Mouse (Mus musculus) liver, adult 2 months (tissue): ENCODE data around the gene Ufc1. TPM values are rescaled to one million over a fixed set of nuclear protein-coding genes. Genes with fewer than 3 reads are reported as not detected.

Experiments
- DNase-seq: peaks from one replicate; pipeline ENCODE4 v3.0.0-alpha.2; 2011; ENCODE audit warnings: low read depth, low spot score; ENCODE audit errors: extremely low read depth
- H3K27ac ChIP-seq: fragments of 200-500 bp; replicated peaks from 2 replicates; pipeline ENCODE4 v1.5.1; 2012; ENCODE audit warnings: low read depth, mild to moderate bottlenecking, control low read depth, inconsistent platforms, low read length; ENCODE audit not compliant: insufficient read depth
- H3K27me3 ChIP-seq: fragments of 200-500 bp; 2 replicates; pipeline ENCODE4 v1.6.1; 2012; ENCODE audit warnings: mild to moderate bottlenecking, moderate library complexity, low read length, inconsistent platforms; ENCODE audit not compliant: control insufficient read depth, insufficient read depth
- H3K36me3 ChIP-seq: fragments of 200-500 bp; 2 replicates; pipeline ENCODE4 v1.6.1; 2012; ENCODE audit warnings: low read length, inconsistent platforms; ENCODE audit not compliant: control insufficient read depth, insufficient read depth
- H3K4me1 ChIP-seq: fragments of 200-500 bp; 2 replicates; pipeline ENCODE4 v1.6.1; 2011; ENCODE audit warnings: low read length; ENCODE audit not compliant: control insufficient read depth, insufficient read depth
- H3K4me3 ChIP-seq: fragments of 200-500 bp; 2 replicates; pipeline ENCODE4 v1.5.1; 2011; ENCODE audit warnings: low read depth, mild to moderate bottlenecking, control low read depth, low read length, moderate library complexity; ENCODE audit not compliant: insufficient read depth
- H3K79me2 ChIP-seq: fragments of 200-500 bp; 2 replicates; pipeline ENCODE4 v1.6.1; 2012; ENCODE audit warnings: inconsistent platforms, mild to moderate bottlenecking, low read length, moderate library complexity; ENCODE audit not compliant: control insufficient read depth, insufficient read depth
- H3K9ac ChIP-seq: fragments of 200-500 bp; 2 replicates; pipeline ENCODE4 v1.6.1; 2012; ENCODE audit warnings: low read depth, mild to moderate bottlenecking, control low read depth, inconsistent platforms, low read length
- CTCF ChIP-seq: fragments of 200-500 bp; IDR thresholded peaks from 2 replicates; pipeline ENCODE4 v1.5.1; 2011; ENCODE audit warnings: low read depth, low read length, control low read depth
- POLR2A ChIP-seq: fragments of 200-500 bp; IDR thresholded peaks from 2 replicates; pipeline ENCODE4 v1.6.1; 2011; ENCODE audit warnings: low read length, control low read depth; ENCODE audit not compliant: insufficient read depth; ENCODE audit errors: extremely low read depth
- WGBS: fragments of 180-500 bp; shearing (Covaris S2); methylation state at CpG from one replicate; pipeline ENCODE4 v1.1.7; 2018; 5-methylcytosine and 5-hydroxymethylcytosine counted together
- polyA plus RNA-seq: library from polyadenylated mRNA; depleted of rRNA; stranded (reverse); fragments of >200 nt; gene quantifications from 2 replicates; pipeline ENCODE4 v1.2.3, GENCODE M21; 2012
- total RNA-seq: library from RNA; depleted of rRNA; stranded (reverse); fragments of >200 nt; gene quantifications from 2 replicates; pipeline ENCODE4 v1.2.3, GENCODE M21; 2014

Ufc1 gene
- total and polyA plus RNA-seq, 2 experiments: 30.3 to 103 TPM

- no peak overlapping the region for H3K4me3 ChIP-seq
- WGBS: 91% methylated on average over 19 of the region's 19 CpGs
- H3K36me3 ChIP-seq: peaks cover 10% of the 10 kb centered on the region
- peaks cover 7% of the 10 kb centered on the region; the same call in 1 of the 2 replicates for H3K79me2 ChIP-seq
- DNase-seq: no peak
- TF ChIP-seq POLR2A: no peak
- TF ChIP-seq CTCF: no peak
- H3K27ac ChIP-seq: no peak overlapping the region
- H3K27me3 ChIP-seq: no peaks in the 10 kb centered on the region
- H3K9ac ChIP-seq: no peak overlapping the region
- H3K4me1 ChIP-seq: peaks cover 3% of the 10 kb centered on the region
These were observed 8.3 kb downstream of the Ufc1 start for GRCm38 (mm10) chr1:171286517-171286916.

DNA sequence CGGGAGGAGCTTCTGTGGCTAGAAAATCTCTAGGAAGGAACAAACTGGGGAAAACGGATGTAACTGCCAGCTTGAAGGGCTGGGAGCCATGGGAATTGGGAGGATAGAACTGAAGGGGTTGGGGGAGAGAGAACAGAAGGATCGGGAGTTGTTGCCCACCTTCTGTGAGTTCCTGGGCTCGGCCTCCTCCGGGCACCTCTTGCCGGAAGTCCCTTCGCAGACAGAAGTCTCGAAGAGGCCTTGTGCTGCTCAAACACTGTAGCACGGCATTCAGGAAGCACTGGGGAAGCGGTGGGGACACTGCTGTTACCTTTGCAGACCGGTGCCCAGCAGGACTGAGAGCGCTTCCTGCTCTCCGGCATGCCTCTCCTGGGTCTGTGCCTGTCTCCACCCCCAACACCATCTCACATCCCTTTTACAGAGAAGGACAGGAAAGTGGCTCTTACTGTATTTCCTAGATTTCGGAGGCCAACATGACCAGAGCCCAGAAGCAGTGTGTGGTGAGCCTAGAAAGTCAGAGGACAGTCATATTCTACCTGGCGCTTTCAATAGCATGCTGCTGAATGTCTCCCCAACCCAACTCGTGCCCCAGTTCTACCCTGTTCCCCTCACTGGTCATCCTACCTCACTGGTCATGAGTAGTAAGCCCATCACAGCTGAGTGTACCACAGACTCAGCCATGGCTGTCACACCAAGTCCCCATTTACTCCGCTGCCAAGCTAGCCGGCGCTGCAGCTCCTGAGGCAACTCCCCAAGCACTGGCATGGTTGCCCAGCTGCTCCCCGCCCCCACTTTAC lies 9.5 kb downstream of the Ufc1 start:
- Histone ChIP-seq H3K4me1 (peaks cover 4% of the 10 kb centered on the region), H3K9ac (no peak overlapping the region), H3K4me3 (no peak overlapping the region), H3K27me3 (no peaks in the 10 kb centered on the region), H3K27ac (no peak overlapping the region), H3K79me2 (peaks cover 7% of the 10 kb centered on the region; the same call in 1 of the 2 replicates), H3K36me3 (peaks cover 10% of the 10 kb centered on the region)
- 86% methylated on average over 20 of the region's 20 CpGs for WGBS
- TF ChIP-seq POLR2A: no peak
- no peak for TF ChIP-seq CTCF
- DNase-seq: no peak

DNA sequence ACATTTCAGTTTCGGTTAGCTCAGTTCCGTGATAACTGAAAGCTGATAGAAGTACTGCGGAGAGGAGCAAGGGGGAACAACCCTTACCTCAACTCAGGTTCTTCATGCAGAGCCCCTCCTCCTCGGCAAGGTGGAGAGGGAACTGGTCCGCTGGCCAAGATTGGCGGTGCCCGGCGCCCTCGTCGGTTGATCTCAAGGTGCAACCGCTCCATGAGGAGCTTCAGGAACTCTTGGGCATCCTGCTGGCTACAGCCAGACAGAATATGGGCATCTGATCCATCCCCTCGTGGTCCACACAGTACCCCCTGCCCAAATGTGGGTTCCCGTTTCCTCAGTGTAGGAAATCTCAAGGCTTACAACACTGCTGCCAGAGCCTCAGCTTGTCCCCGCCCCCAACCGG lies 10.3 kb downstream of the Ufc1 start:
- WGBS: 90% methylated on average over 15 of the region's 15 CpGs
- DNase-seq: no peak

DNA sequence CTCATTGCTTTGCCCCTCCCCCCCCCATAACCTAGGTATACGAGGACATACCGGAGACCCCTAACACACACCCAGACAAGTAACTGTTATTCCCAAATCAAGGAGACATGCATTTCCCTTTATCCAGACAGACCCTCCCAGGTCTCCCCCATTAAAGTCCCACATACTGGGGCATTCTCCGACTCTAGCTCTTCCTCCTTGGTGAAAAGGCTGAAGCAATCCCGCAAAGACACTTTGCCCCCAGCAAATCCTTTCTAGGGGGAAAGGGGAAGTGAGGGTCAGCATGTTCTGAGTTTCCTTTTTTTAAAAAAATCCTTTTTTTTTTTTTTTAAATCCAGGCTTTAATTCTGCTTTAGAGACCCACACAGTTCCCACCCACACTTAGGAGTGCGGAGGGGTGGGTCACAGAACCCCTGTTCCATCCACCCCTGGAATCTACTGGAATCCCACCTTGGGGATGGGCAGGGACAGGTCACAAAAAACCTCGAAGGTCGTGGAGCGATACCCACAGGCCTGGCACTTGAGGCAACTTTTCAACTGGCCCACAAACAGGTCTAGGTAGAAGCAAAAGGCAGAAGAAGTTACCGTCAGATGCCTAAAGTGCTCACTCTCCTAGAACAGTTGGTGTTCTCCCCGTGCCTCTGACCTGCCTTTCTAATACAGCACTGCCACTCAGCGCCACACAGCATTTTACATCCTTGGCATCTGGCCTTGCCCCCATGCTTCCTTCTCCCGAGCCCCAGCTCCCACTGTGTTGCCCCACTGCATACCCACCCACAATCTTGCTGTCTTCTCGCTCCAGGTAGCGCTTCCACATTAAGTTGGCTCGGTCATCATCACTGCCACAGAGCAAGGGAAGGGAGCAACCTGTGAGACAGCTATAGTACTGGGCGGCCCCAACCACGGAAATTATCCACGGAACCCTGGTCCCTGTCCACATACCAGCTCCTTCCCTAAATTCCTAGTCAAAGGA lies 11.3 kb downstream of the Ufc1 start:
- H3K9ac ChIP-seq: no peak overlapping the region
- peaks cover 8% of the 10 kb centered on the region for H3K4me1 ChIP-seq
- peaks cover under 1% of the 10 kb centered on the region for H3K36me3 ChIP-seq
- WGBS: 87% methylated on average over 18 of the region's 18 CpGs
- TF ChIP-seq POLR2A (no peak), CTCF (no peak)
- H3K27ac ChIP-seq: no peak overlapping the region
- DNase-seq: no peak
- H3K79me2 ChIP-seq: peaks cover 7% of the 10 kb centered on the region; the same call in 1 of the 2 replicates
- no peaks in the 10 kb centered on the region for H3K27me3 ChIP-seq
- H3K4me3 ChIP-seq: no peak overlapping the region

More for the DNA sequence above, 10.3 kb downstream of the Ufc1 start:
- peak overlapping the region; percentile 12; the same call in 1 of the 2 replicates for H3K4me3 ChIP-seq
- H3K4me1 ChIP-seq: peaks cover 8% of the 10 kb centered on the region
- H3K79me2 ChIP-seq: peaks cover 7% of the 10 kb centered on the region; the same call in 1 of the 2 replicates
- H3K9ac ChIP-seq: no peak overlapping the region; the same call in 1 of the 2 replicates
- peaks cover 9% of the 10 kb centered on the region for H3K36me3 ChIP-seq
- TF ChIP-seq CTCF: no peak
- TF ChIP-seq POLR2A: no peak
- no peak overlapping the region; the same call in 1 of the 2 replicates for H3K27ac ChIP-seq
- no peaks in the 10 kb centered on the region for H3K27me3 ChIP-seq

- no peak overlapping the region for H3K27ac ChIP-seq
- TF ChIP-seq CTCF: no peak
- TF ChIP-seq POLR2A: no peak
- H3K27me3 ChIP-seq: no peaks in the 10 kb centered on the region
- peaks cover 8% of the 10 kb centered on the region; the same call in 1 of the 2 replicates for H3K4me1 ChIP-seq
- H3K4me3 ChIP-seq: no peak overlapping the region
- no peak for DNase-seq
- WGBS: 74% methylated on average over 18 of the region's 18 CpGs
- no peak overlapping the region for H3K9ac ChIP-seq
- H3K36me3 ChIP-seq: peaks cover 5% of the 10 kb centered on the region; the same call in 1 of the 2 replicates
- peaks cover 4% of the 10 kb centered on the region; the same call in 1 of the 2 replicates for H3K79me2 ChIP-seq
These were observed 12.6 kb downstream of the Ufc1 start for GRCm38 (mm10) chr1:171282086-171282805.
